Mouse (Mus musculus) cerebellum, postnatal 4 days (tissue): ENCODE results near the gene Xpnpep2.

ENCODE experiments used
- DNase-seq, 2 experiments: peaks; one replicate each; pipeline ENCODE4 v3.0.0; 2022; ENCODE audit warnings: low spot score in 2 of 2, mixed read lengths in 1 of 2

Xpnpep2 gene

GRCm38 (mm10) chrX:48108394-48109315 lies at the start of gene Xpnpep2:
TSS of gene Xpnpep2 (plus strand) at chrX:48108725.
- no peak for DNase-seq

GRCm38 (mm10) chrX:48062481-48062880 lies 46.0 kb upstream of the Xpnpep2 start:
- DNase-seq: no peak

- no peak for DNase-seq
Measured at GRCm38 (mm10) chrX:48064166-48064853, 44.2 kb upstream of the Xpnpep2 start.

GRCm38 (mm10) chrX:48066891-48067290 lies 41.6 kb upstream of the Xpnpep2 start:
- DNase-seq: no peak

GRCm38 (mm10) chrX:48071961-48072360 lies 36.6 kb upstream of the Xpnpep2 start:
- DNase-seq: no peak

- no peak for DNase-seq
Measured at GRCm38 (mm10) chrX:48072401-48072800, 36.1 kb upstream of the Xpnpep2 start.

GRCm38 (mm10) chrX:48074691-48075090 lies 33.8 kb upstream of the Xpnpep2 start:
- DNase-seq: no peak

- DNase-seq: no peak
Measured at GRCm38 (mm10) chrX:48076806-48077425, 31.6 kb upstream of the Xpnpep2 start.

GRCm38 (mm10) chrX:48082364-48082763 lies 26.2 kb upstream of the Xpnpep2 start:
- no peak for DNase-seq

- DNase-seq: no peak
Measured at GRCm38 (mm10) chrX:48092129-48092528, 16.4 kb upstream of the Xpnpep2 start.

GRCm38 (mm10) chrX:48093555-48093954 lies 15.0 kb upstream of the Xpnpep2 start:
- DNase-seq: no peak

- no peak for DNase-seq
Measured at GRCm38 (mm10) chrX:48094658-48095057, 13.9 kb upstream of the Xpnpep2 start.

GRCm38 (mm10) chrX:48096580-48096979 lies 11.9 kb upstream of the Xpnpep2 start:
- DNase-seq: no peak

GRCm38 (mm10) chrX:48098470-48099129 lies 9.9 kb upstream of the Xpnpep2 start:
- no peak for DNase-seq

GRCm38 (mm10) chrX:48099871-48100270 lies 8.7 kb upstream of the Xpnpep2 start:
- DNase-seq: no peak

GRCm38 (mm10) chrX:48103256-48103655 lies 5.3 kb upstream of the Xpnpep2 start:
- DNase-seq: no peak

GRCm38 (mm10) chrX:48104736-48105441 lies 3.6 kb upstream of the Xpnpep2 start:
- no peak for DNase-seq

GRCm38 (mm10) chrX:48106226-48106625 lies 2.3 kb upstream of the Xpnpep2 start:
- no peak for DNase-seq

GRCm38 (mm10) chrX:48109316-48109655 lies 761 bp downstream of the Xpnpep2 start:
- no peak for DNase-seq

- DNase-seq: no peak
Measured at GRCm38 (mm10) chrX:48119294-48119693, 10.8 kb downstream of the Xpnpep2 start.
